Mouse (Mus musculus): ENCODE results near the gene 1700034J05Rik. TPM values are rescaled to one million over a fixed set of nuclear protein-coding genes. Genes with fewer than 3 reads are reported as not detected.

The 1700034J05Rik gene
- total RNA-seq, 1 experiment from 2014 or later, result not detected

- no peak for ATAC-seq (ENCODE audit: extremely low read depth, insufficient number of reproducible peaks, low FRiP score, poor library complexity, severe bottlenecking)
Observed at GRCm38 (mm10) chr6:146939026-146939425, 15.2 kb downstream of the 1700034J05Rik start.

GRCm38 (mm10) chr6:146935957-146936356 is 18.3 kb downstream of the 1700034J05Rik start:
- ATAC-seq (ENCODE audit: extremely low read depth, insufficient number of reproducible peaks, low FRiP score, poor library complexity, severe bottlenecking), result no peak

- ATAC-seq (ENCODE audit: extremely low read depth, insufficient number of reproducible peaks, low FRiP score, poor library complexity, severe bottlenecking), result no peak
Observed at GRCm38 (mm10) chr6:146933123-146933522, 21.1 kb downstream of the 1700034J05Rik start.

GRCm38 (mm10) chr6:146929031-146929430 is 25.2 kb downstream of the 1700034J05Rik start:
- no peak for ATAC-seq (ENCODE audit: extremely low read depth, insufficient number of reproducible peaks, low FRiP score, poor library complexity, severe bottlenecking)

- no peak for ATAC-seq (ENCODE audit: extremely low read depth, insufficient number of reproducible peaks, low FRiP score, poor library complexity, severe bottlenecking)
Observed at GRCm38 (mm10) chr6:146928108-146928507, 26.1 kb downstream of the 1700034J05Rik start.

- ATAC-seq (ENCODE audit: extremely low read depth, insufficient number of reproducible peaks, low FRiP score, poor library complexity, severe bottlenecking), result no peak
Observed at GRCm38 (mm10) chr6:146926415-146926980, 27.7 kb downstream of the 1700034J05Rik start.

GRCm38 (mm10) chr6:146918341-146918740 is 35.9 kb downstream of the 1700034J05Rik start:
- ATAC-seq (ENCODE audit: extremely low read depth, insufficient number of reproducible peaks, low FRiP score, poor library complexity, severe bottlenecking), result no peak

- ATAC-seq (ENCODE audit: extremely low read depth, insufficient number of reproducible peaks, low FRiP score, poor library complexity, severe bottlenecking), result no peak
Observed at GRCm38 (mm10) chr6:146917396-146917795, 36.8 kb downstream of the 1700034J05Rik start.

GRCm38 (mm10) chr6:146915808-146916207 is 38.4 kb downstream of the 1700034J05Rik start:
- ATAC-seq (ENCODE audit: extremely low read depth, insufficient number of reproducible peaks, low FRiP score, poor library complexity, severe bottlenecking), result no peak

GRCm38 (mm10) chr6:146913489-146914198 is 40.6 kb downstream of the 1700034J05Rik start:
- no peak for ATAC-seq (ENCODE audit: extremely low read depth, insufficient number of reproducible peaks, low FRiP score, poor library complexity, severe bottlenecking)

GRCm38 (mm10) chr6:146912835-146913488 is 41.3 kb downstream of the 1700034J05Rik start:
- no peak for ATAC-seq (ENCODE audit: extremely low read depth, insufficient number of reproducible peaks, low FRiP score, poor library complexity, severe bottlenecking)

- ATAC-seq (ENCODE audit: extremely low read depth, insufficient number of reproducible peaks, low FRiP score, poor library complexity, severe bottlenecking), result no peak
Observed at GRCm38 (mm10) chr6:146910801-146911200, 43.4 kb downstream of the 1700034J05Rik start.

GRCm38 (mm10) chr6:146909725-146910489 is 44.3 kb downstream of the 1700034J05Rik start:
- no peak for ATAC-seq (ENCODE audit: extremely low read depth, insufficient number of reproducible peaks, low FRiP score, poor library complexity, severe bottlenecking)

GRCm38 (mm10) chr6:146908801-146909200 is 45.4 kb downstream of the 1700034J05Rik start:
- no peak for ATAC-seq (ENCODE audit: extremely low read depth, insufficient number of reproducible peaks, low FRiP score, poor library complexity, severe bottlenecking)

GRCm38 (mm10) chr6:146907795-146908190 is 46.4 kb downstream of the 1700034J05Rik start:
- ATAC-seq (ENCODE audit: extremely low read depth, insufficient number of reproducible peaks, low FRiP score, poor library complexity, severe bottlenecking), result no peak

GRCm38 (mm10) chr6:146907061-146907794 is 47.0 kb downstream of the 1700034J05Rik start:
- no peak for ATAC-seq (ENCODE audit: extremely low read depth, insufficient number of reproducible peaks, low FRiP score, poor library complexity, severe bottlenecking)

- ATAC-seq (ENCODE audit: extremely low read depth, insufficient number of reproducible peaks, low FRiP score, poor library complexity, severe bottlenecking), result no peak
Observed at GRCm38 (mm10) chr6:146906000-146906786, 48.0 kb downstream of the 1700034J05Rik start.

- no peak for ATAC-seq (ENCODE audit: extremely low read depth, insufficient number of reproducible peaks, low FRiP score, poor library complexity, severe bottlenecking)
Observed at GRCm38 (mm10) chr6:146904707-146905106, 49.5 kb downstream of the 1700034J05Rik start.
